Mouse (Mus musculus): ENCODE results near the gene Psrc1.

Gene Psrc1

DNA sequence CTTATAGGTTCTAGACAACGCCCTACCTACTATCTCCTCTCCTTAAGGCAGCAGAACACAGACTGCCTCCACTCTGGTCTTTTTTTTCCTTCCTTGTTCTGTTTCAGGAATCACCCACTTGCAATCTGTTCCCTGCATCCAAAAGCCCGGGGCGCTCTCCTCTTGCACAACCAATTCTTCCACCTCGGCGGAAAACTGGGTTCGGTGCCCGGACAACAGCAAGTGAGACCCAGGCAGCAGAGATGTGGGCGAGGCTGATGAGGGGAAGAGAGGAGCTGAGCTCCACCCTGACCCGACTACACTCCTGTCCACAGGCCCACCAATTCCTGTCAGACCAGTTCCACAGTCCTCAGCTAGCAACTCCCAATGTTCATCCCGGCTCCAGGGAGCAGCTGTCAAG, 2.5 kb downstream of the Psrc1 start:
- peak in 1 of 2 experiments; percentile 44 for DNase-seq (ENCODE audit: low spot score in 2 of 2)

DNA sequence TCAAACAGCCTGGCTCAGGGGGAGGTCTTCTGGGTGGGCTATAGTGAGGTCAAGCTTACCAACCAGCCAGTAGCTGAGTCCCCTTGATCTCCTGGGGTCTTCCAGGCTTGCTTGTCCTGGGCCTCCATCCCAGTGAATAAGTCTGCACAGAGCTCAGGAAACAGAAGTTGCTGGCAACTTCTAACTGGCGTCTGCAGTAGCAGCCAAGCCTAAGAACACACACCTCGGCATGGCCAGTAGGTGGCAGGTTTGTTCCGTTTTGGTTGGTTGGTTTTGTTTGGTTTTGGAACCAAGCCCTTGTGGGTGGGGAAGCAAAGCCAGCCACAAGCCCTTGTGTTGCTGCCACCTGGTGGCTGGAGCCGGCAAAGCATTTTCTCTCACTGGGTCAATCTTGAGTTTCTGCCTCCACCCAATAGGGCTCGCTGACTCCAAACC, 5.5 kb downstream of the Psrc1 start:
- DNase-seq (ENCODE audit: low spot score in 2 of 2) = peak; percentile 89 to 92

DNA sequence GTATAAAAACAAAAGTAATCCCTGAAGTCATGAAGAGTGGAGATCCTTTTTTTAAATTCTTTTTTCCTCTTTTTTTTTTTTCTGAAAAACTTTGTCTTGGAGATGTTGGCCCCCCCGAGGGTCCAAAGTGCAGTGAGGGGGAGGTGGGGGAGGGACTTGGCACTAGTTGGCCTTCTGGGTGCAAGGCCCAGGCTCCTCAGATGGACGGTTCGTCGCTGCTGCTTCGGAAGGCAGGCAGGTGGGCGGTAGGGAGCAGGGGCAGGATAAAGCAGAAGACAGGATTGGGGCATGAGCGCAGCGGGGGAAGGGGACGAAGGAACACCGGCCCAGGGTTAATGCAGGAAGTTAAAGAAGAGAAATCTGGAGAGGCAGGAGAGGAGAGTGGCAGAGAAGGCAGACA, 8.7 kb downstream of the Psrc1 start:
- no peak for DNase-seq (ENCODE audit: low spot score in 2 of 2)

DNA sequence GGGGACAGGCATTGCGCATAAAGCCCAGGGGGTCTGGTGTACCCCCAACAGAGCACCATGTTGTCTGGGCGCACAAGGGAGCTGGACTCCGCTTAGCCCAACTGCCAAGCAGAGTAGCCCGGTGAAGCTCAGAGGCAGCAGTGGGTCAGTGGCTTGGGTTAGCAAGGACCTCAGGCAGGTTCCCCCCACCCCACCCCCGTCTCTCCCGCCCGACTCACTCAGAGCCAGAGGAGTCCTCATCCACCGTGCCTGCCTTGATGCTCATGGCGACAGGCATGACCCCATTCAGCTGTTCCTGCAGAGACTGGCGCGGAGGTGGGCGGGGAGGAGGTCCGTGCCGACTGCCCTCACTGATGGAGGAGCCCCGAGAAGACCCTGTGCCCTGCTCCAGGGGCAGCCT, 9.2 kb downstream of the Psrc1 start:
- no peak for DNase-seq (ENCODE audit: low spot score in 2 of 2)

DNA sequence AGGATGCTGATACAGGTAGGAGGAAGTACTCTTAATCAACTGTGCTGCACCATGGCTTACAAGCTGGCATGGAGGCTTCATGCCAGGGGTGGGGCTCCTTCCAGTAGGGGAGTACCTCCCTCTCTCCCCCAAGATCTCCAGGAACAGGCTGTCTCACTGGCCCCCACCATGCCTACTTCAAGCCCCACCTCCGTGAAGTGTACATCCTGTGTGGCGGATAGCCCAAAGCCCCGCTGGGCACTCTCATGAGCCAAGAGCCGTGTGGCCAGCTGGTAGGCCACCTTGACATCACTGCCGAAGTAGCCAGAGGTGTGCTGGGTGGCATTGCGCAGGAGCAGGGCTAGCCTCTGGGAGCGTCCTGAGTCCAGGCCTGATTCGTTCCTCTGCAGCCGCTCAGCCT, 14.6 kb downstream of the Psrc1 start:
- no peak for DNase-seq (ENCODE audit: low spot score in 2 of 2)

DNA sequence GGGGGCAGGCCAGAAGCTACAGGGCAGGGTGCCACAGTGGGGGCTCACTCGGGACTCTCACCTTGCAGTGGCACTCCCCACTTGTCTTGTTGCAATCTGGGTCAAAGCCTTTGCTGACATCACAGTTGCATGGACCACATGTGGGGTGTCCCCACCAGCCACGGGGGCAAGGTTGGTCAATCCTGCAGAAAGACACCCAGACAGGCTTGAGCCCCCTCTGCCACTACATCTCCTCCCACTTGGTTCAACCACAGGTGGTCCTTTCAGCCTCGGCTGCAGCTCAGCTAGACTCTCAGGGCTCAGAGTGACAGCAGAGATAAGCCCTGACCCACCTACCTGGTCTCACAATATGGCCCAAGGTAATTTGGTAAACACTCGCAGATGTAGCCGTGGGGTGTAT, 16.8 kb downstream of the Psrc1 start:
- no peak for DNase-seq (ENCODE audit: low spot score in 2 of 2)

DNA sequence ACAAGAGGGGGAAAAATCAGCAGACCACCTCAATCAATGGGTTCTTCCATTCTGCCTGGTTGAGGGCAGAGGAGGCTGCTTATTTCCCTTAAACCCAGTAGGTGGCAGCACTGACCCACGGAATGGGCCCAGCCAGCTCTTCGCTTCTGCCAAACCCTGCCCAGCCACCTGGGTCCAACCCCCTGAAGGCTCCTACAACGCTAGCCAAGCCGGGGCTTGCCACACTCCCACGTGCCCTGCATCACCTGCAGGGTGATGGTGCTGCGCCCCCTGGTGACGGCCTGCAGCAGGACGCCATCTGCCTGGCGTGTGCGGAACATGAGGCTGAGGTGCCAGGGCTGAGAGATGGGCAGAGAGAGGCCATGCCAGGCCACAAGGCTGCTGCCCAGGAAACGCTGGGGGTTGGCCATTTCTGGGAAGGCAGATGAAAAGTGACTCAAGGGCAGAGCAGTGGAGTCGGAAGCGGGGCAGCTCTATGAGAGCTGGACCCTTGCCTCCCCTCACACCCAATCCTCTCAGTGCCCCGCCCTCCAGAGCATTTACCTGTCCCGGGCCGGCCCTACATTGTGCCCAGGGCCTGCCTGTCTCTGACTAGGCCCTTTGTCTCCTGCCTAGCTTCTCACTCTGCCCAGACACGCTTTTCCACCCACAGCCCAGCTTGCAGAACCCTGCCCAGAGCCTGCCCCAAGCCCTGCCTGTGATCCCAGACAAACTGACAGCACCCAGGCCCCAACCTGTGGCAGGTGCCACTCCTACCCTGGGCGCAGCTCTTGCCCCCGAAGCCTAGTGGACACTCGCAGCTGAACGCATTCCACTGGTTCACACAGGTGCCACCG, 18.3 kb downstream of the Psrc1 start:
- DNase-seq (ENCODE audit: low spot score in 2 of 2) = peak; percentile 82 to 87

DNA sequence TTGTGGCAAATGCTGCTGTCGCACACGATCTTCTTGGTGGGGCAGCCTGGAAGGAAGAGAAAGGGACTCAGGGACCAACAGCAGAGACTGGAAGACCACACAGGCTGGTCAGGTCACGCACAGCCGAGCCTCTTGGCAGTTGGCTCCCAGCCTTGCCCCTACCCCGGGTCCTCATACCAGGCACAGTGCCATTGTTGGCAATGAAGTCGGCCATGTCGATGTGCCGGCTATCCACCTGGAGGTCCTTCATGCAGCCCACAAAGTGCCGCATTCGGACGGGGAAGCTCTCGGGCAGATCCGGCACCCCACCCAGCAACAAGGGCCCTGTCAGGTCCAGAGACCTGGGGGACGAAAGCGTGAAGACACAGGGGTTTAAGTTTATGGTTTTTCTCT, 18.9 kb downstream of the Psrc1 start:
- DNase-seq (ENCODE audit: low spot score in 2 of 2) = no peak

DNA sequence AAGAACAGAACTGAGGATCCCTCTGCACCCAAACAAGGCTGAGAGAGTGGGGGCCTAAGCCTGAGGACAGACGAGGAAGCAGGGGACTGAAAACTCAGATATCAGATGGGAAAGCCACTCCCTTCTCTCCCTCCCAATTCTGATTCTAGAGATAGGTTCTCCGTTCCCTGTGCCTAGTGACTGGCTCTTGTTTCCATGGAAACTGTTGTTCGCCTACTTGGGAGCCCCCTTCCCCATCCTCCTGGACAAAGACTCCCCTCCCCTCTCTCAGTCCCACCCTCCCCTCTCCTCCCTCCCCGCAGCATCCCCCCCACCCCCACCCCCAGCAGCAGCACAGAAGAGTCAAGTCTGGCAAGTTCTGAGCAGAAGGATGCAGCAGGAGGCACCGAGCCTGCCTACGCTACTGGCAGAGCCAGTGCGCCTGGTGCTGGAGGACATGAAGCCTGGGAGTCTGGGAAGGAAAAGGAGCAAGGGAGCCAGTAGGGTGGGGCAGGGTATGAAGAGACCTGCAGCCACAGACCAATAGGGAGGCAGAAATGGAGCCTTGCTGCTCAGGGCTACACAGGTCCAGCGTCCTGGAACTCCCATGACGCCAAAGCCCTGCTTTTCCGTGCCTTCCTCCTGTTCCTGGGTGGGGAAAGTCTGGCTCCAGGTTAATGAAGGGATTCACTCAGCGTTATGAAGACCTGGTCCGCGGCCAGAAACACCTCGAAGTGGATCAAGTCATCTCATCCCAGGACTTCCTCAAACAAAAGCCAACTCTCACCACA, 22.1 kb downstream of the Psrc1 start:
- DNase-seq (ENCODE audit: low spot score in 2 of 2) = no peak

DNA sequence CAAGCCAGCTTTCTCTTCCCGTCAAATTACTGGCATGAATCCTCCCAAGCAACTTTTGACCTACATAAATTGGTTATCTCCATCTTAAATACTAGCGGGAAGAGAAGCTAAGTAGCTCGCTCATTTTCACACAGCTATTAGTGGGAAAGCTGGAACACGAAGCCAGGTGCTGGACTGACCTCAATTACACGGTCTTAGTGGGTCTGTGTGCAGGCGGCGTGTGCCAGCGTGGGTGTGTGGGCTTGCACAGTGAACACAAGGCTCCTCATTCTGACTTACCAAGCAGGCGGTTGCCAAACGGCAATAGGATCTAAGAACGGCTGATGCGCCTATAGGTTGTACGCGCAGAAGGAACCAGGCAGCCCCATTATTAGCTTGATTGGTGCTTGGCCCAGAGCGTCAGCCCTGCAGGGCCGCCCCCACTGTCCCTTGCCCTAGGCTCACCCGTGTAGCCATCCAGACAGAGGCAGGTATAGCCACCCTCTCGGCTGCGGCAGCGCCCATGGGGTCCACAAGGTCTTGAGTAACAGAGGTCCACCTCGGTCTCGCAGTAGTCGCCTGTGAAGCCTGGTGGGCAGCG, 22.8 kb downstream of the Psrc1 start:
- DNase-seq (ENCODE audit: low spot score in 2 of 2) = no peak

DNA sequence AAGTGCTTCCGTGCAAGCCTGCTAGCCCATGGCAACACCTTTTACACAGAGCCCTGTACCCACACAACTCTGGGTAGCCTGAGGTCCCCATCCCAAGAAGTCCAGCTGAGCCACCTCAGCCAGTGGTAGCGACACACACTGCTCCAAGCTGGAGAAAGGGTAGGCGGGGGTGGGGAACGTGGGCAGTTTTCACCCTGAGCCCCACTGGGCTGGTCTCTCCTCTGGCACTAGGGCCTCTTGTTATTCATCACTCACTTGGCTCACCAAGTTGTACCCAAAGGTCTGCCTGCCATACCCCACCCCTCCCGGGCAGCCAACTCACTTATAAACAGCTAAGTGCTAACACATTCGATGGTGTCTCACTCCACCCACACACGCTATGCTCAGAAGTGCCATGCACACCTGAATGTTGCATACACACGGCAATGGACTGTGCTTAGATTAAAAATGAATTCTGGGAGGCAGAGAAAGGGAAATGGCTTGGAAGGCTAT, 24.9 kb downstream of the Psrc1 start:
- DNase-seq (ENCODE audit: low spot score in 2 of 2) = no peak

DNA sequence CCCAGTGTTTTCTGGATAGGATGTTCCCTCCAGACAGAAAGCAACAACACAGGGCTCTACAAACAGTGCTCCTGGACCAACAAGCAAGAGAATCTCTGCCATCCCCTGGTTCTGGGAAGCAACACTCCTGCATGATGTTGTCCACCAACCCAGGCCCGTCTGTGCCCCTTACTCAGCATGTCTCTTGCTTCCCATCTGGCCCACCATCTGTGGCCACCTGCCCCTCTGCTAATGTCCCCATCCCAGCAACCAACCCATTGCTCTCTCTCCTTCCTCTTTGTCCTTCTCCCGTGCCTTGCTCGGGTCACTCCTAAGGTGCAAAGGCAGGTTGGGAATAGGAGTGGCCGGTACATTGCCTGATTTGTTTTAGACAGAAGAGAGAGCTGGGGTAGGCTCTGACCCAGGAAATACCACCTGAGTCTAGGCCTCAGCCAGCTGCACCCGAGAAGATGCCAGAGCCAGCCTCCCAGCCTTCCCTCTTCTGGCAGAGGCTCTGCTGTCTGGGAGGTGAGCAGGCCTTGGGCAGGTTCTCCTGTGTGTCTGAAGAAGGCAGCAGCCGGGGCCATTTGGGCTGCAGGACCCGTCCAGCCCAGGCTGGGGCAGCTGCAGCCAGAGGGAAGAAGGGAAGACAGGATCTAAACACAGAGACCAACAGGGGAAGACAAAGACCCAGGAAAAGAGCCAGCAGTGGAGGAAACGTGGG, 26.2 kb downstream of the Psrc1 start:
- DNase-seq (ENCODE audit: low spot score in 2 of 2) = no peak

DNA sequence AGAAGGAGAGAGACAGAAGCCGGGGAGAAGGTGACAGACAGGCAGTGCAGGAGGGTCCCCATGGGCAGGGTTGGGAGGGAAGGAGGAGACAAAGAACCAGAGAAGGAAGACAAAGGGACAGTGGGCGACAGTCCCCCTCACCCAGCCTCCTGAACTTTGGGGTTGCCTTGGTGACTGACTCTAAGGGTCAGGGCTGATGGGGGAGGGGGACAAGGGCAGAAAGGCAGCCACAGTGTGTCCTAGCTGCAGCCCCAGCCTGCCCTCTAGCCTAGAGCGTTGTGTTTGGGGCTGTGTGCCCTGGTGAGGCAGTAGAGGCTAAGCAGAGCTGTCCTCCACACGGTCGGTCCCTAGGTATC, 26.7 kb downstream of the Psrc1 start:
- DNase-seq (ENCODE audit: low spot score in 2 of 2) = no peak

DNA sequence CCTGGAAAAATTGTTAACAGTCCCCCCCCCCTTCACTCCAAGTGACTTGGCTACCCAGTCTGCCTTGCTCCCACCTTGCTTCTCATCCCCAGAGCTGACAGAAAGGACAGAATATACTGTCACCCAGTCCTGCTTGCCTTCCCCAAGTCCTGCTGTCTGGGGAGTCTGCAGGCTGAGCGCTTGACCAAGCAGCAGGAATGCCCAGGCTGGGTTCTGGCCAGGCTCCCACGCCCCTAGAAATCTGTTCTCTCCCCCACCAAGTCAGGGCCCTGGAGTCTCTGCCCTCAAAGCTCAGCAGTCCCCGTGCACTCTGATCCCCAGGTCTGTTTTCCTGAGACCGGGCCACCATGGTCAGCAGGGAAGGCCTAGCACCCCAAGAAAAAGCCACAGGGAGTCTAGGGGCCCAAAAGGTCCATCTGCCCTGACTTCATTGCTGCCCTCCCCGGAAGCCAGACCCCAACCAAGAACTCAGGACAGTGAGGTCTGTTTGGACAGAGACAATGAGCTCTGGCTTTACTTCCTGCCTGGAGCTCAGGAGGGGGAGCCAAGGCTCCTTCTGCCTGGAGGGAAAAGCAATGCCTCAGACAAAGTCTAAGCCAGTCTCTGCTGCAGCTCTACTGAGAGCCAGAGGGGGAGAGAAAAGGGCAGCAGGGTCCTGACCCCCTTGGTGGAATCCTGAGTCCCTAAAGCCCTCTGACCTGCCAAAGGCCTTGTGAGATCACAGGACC, 27.6 kb downstream of the Psrc1 start:
- no peak for DNase-seq (ENCODE audit: low spot score in 2 of 2)

DNA sequence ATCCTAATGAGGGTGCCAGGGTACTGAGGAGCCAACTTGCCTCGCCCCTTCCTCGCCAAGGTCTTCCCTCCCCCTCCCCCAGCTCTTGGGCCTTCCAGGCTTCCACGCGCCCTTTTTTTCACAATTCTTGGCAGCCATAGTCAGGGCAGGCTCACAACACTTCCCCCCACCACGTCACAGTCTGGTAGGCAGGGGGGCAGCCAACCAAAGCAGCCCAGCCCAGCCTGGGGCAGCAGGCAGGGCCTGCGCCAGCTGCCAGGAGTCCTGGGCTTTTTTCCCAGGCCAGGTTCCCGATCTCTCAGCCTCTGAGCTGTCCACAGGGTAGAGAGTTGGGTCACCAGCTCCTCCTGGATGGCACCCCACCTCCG, 28.1 kb downstream of the Psrc1 start:
- DNase-seq (ENCODE audit: low spot score in 2 of 2) = peak in 1 of 2 experiments; percentile 50

DNA sequence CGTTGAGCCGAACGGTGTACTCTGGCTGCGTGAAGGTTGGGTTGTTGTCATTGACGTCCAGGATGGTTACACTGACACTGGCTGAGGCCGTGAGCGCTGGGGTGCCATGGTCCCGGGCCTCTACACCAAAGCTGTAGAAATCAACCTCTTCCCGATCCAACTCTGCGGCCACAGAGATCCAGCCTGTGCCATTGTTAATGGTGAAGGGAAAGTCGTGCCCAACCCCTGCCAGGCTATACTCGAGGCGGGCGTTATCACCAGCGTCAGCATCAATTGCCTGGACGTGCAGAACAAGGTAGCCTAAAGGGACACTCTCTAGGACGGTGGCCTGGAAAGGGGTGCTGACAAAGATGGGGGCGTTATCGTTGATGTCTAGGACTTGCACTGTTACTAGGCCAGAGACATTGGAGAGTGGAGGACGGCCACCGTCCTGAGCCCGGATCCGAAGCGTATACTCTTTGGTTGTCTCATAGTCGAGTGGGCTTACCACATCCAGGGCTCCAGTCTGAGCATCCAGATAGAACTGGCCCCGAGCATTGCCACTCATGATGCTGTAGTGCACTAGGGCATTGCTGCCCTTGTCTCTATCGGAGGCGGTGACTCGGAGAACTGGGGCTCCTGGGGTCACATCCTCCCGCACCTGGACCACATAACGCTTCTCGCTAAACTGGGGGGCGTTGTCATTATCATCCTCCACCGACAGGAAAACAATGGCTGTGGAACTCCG, 30.2 kb downstream of the Psrc1 start:
- no peak for DNase-seq (ENCODE audit: low spot score in 2 of 2)

DNA sequence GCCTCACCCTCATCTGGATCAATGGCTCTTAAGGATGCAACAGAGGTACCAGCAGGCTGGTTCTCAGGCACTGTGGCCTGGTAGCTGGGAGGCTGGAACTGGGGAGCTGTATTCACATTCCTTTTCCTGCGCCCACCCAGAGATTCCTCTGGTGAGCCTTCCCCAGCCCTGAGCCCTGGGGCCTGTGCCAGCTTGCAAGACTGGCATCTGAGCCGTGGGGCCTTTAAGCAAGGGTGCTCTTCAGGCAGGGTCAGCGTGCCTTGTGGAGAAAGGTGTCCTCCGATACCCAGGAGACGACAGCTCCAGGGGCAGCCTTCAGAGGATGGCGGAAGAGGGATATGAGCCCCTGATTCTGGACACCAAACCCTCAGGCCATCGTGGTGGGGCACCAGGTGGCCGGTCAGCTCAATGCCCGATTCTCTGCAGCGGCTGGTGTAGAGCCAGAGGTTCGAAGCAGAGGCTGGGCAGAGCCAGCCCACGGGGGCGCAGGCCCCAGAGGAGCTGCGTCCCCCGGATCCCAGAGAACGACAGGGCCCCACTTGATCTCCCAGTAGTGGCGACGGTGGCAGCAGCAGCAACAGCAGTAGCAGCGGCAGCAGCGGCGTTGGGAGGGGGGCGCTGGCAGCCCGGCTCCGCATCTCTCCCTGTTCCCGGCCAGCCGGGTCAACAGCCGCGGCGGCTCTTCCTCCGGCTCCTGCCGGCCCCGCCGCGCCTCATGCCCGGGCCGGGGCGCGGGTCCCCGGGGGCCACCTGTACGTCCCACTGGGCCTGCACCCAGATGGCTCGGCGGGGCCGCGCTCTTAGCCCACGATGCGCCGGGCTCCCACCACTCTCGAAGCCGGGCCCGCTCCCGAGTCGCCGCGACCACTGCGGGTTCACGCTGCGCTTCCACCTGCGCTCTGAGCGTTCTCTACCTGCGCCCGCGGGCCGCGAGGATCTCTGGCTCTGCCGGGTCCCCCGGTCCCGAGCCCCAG, 31.5 kb downstream of the Psrc1 start, which contains the start of gene Celsr2:
Gene Celsr2 (minus strand): TSS at position 696 of the 974 bp plus-strand sequence.
- DNase-seq (ENCODE audit: low spot score in 2 of 2) = peak in 1 of 2 experiments; percentile 52

DNA sequence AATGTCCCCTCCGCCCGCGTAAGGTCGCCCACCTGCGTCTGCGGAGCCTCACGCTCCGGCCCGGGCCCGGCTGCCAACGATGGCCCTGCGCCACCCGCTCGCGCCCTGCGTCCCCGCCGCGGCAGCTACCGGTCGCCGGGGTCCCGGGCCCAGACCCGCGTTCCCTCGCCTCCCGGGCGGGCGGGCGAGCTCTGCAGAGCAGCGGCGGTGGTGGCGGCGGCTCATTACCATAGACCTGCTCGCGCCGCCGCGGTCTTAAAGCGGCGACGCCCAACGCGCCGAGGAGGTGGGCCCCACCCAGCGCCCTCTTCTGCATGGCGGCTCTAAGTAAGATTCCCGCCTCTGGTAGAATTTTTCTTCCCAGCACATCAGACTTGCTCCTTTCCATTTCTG, 32.2 kb downstream of the Psrc1 start:
- peak; percentile 78 to 82 for DNase-seq (ENCODE audit: low spot score in 2 of 2)

DNA sequence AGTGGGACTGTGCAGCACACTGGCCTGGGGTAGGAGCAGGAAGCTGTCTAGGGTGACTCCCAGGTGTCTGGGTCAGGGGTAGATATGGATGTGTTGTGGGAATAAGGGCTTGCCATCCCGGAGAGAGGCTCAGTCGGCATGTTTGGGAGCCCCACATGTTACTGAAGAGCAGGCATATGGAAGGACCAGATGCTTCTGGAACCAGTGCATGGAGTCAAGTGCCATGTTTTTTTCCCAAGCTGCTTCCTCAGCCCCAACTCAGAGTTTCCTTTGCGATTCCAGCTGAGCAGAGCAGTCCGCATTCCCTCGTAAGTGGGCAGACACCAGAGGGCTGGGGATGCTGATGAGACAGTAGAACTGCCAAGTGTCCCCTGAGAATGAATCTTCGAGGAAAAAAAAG, 39.4 kb downstream of the Psrc1 start:
- no peak for DNase-seq (ENCODE audit: low spot score in 2 of 2)

All from frontal cortex, postnatal 10 days (tissue).